Mouse (Mus musculus): ENCODE measurements around the gene Mbtps1. TPM values are rescaled to one million over a fixed set of nuclear protein-coding genes. Genes with fewer than 3 reads are reported as not detected.
A peak's percentile ranks its signal among the peaks of the same experiment; 100 is the strongest.

Gene Mbtps1
- polyA plus RNA-seq (2015; fragmentation: Nextera tagmentation; extraction: Ambion mirVana): 139 and 142 TPM in 2 replicates

- 7% methylated on average over 58 of the region's 63 CpGs for whole genome bisulfite sequencing
- Histone ChIP-seq H3K27me3 (no peaks in the 10 kb centered on the region), H3K9ac (peak within 1 kb of the TSS; percentile 85), H3K36me3 (peaks cover 26% of the 10 kb centered on the region), H3K4me2 (replicated peaks) (peak within 1 kb of the TSS; percentile 83), H3K4me3 (peak within 1 kb of the TSS; percentile 75), H3K27ac (peak within 1 kb of the TSS; percentile 85), H3K9me3 (no peaks in the 10 kb centered on the region), H3K4me1 (peaks cover 49% of the 10 kb centered on the region)
- peak; percentile 97 for ATAC-seq (ENCODE audit: low FRiP score, low read depth)
Measured at GRCm38 (mm10) chr8:119558603-119559401, at the start of gene Mbtps1. Gene Mbtps1 (minus strand): TSS chr8:119558735.

- Histone ChIP-seq H3K27me3 (no peaks in the 10 kb centered on the region), H3K27ac (no peak overlapping the region), H3K4me3 (no peak overlapping the region), H3K4me2 (replicated peaks) (no peak overlapping the region), H3K9ac (no peak overlapping the region), H3K9me3 (0 out of 2 replicates have a peak, but pooled peaks cover 4% of the 10 kb centered on the region), H3K36me3 (peaks cover 17% of the 10 kb centered on the region), H3K4me1 (peaks cover 11% of the 10 kb centered on the region)
- ATAC-seq (ENCODE audit: low FRiP score, low read depth): no peak
- WGBS: 79% methylated on average over 2 of the region's 2 CpGs
Measured at GRCm38 (mm10) chr8:119606224-119606623, 47.7 kb upstream of the Mbtps1 start.

GRCm38 (mm10) chr8:119604996-119605395 is 46.5 kb upstream of the Mbtps1 start, which contains the start of gene Taf1c:
Gene Taf1c (minus strand): TSS chr8:119605222.
- Histone ChIP-seq H3K27me3 (no peaks in the 10 kb centered on the region), H3K9me3 (0 out of 2 replicates have a peak, but pooled peaks cover 4% of the 10 kb centered on the region), H3K9ac (peak within 1 kb of the TSS; percentile 87), H3K27ac (no peak within 1 kb of the TSS), H3K4me1 (peaks cover 11% of the 10 kb centered on the region), H3K4me2 (replicated peaks) (peak within 1 kb of the TSS; percentile 92), H3K4me3 (peak within 1 kb of the TSS; percentile 78), H3K36me3 (peaks cover 29% of the 10 kb centered on the region)
- under 1% methylated on average over 23 of the region's 23 CpGs for WGBS
- ATAC-seq (ENCODE audit: low FRiP score, low read depth): peak; percentile 82

GRCm38 (mm10) chr8:119604398-119604803 is 45.9 kb upstream of the Mbtps1 start:
- 0 out of 2 replicates have a peak, but pooled peaks cover 4% of the 10 kb centered on the region for H3K9me3 ChIP-seq
- peak overlapping the region; percentile 87 for H3K9ac ChIP-seq
- H3K4me2 ChIP-seq (replicated peaks): peak overlapping the region; percentile 92
- peaks cover 11% of the 10 kb centered on the region for H3K4me1 ChIP-seq
- H3K27ac ChIP-seq: no peak overlapping the region
- 40% methylated on average over 12 of the region's 12 CpGs for WGBS
- no peak for ATAC-seq (ENCODE audit: low FRiP score, low read depth)
- H3K27me3 ChIP-seq: no peaks in the 10 kb centered on the region
- H3K36me3 ChIP-seq: peaks cover 35% of the 10 kb centered on the region
- peak overlapping the region; percentile 78 for H3K4me3 ChIP-seq

- 89% methylated on average over 4 of the region's 4 CpGs for WGBS
- peaks cover 11% of the 10 kb centered on the region for H3K4me1 ChIP-seq
- no peaks in the 10 kb centered on the region for H3K27me3 ChIP-seq
- H3K9ac ChIP-seq: peak overlapping the region; percentile 87
- no peak overlapping the region for H3K27ac ChIP-seq
- ATAC-seq (ENCODE audit: low FRiP score, low read depth): no peak
- H3K4me3 ChIP-seq: peak overlapping the region; percentile 78
- no peaks in the 10 kb centered on the region for H3K9me3 ChIP-seq
- peaks cover 41% of the 10 kb centered on the region for H3K36me3 ChIP-seq
- peak overlapping the region; percentile 92 for H3K4me2 ChIP-seq (replicated peaks)
Measured at GRCm38 (mm10) chr8:119603771-119604170, 45.2 kb upstream of the Mbtps1 start.

GRCm38 (mm10) chr8:119591456-119591855 is 32.9 kb upstream of the Mbtps1 start:
- Histone ChIP-seq H3K4me3 (no peak overlapping the region), H3K27me3 (0 out of 2 replicates have a peak, but pooled peaks cover 1% of the 10 kb centered on the region), H3K9me3 (no peaks in the 10 kb centered on the region), H3K9ac (no peak overlapping the region), H3K4me1 (no peaks in the 10 kb centered on the region), H3K27ac (no peak overlapping the region), H3K4me2 (replicated peaks) (no peak overlapping the region), H3K36me3 (peaks cover 6% of the 10 kb centered on the region)
- ATAC-seq (ENCODE audit: low FRiP score, low read depth): no peak
- 86% methylated on average over 7 of the region's 7 CpGs for WGBS

- ATAC-seq (ENCODE audit: low FRiP score, low read depth): no peak
- WGBS: 80% methylated on average over 14 of the region's 14 CpGs
Measured at GRCm38 (mm10) chr8:119590348-119590747, 31.8 kb upstream of the Mbtps1 start.

GRCm38 (mm10) chr8:119588844-119589243 is 30.3 kb upstream of the Mbtps1 start:
- H3K9ac ChIP-seq: 0 out of 2 replicates have a peak overlapping the region, but pooled peaks have one; percentile 35
- peaks cover 16% of the 10 kb centered on the region for H3K27me3 ChIP-seq
- H3K9me3 ChIP-seq: no peaks in the 10 kb centered on the region
- peaks cover 5% of the 10 kb centered on the region; the same call in 1 of the 2 replicates for H3K4me1 ChIP-seq
- WGBS: 22% methylated on average over 10 of the region's 10 CpGs
- H3K27ac ChIP-seq: no peak overlapping the region
- H3K4me2 ChIP-seq (replicated peaks): no peak overlapping the region
- no peaks in the 10 kb centered on the region for H3K36me3 ChIP-seq
- no peak overlapping the region for H3K4me3 ChIP-seq
- ATAC-seq (ENCODE audit: low FRiP score, low read depth): no peak

More at GRCm38 (mm10) chr8:119590348-119590747, 31.8 kb upstream of the Mbtps1 start:
- no peaks in the 10 kb centered on the region for H3K9me3 ChIP-seq
- no peak overlapping the region for H3K4me2 ChIP-seq (replicated peaks)
- H3K9ac ChIP-seq: no peak overlapping the region
- H3K4me1 ChIP-seq: peaks cover 5% of the 10 kb centered on the region; the same call in 1 of the 2 replicates
- no peaks in the 10 kb centered on the region for H3K36me3 ChIP-seq
- peaks cover 9% of the 10 kb centered on the region; the same call in 1 of the 2 replicates for H3K27me3 ChIP-seq
- H3K27ac ChIP-seq: no peak overlapping the region
- H3K4me3 ChIP-seq: no peak overlapping the region

GRCm38 (mm10) chr8:119588321-119588720 is 29.8 kb upstream of the Mbtps1 start:
- H3K9ac ChIP-seq: no peak overlapping the region
- no peak overlapping the region for H3K4me3 ChIP-seq
- H3K27ac ChIP-seq: no peak overlapping the region
- no peak overlapping the region for H3K4me2 ChIP-seq (replicated peaks)
- H3K4me1 ChIP-seq: peaks cover 5% of the 10 kb centered on the region; the same call in 1 of the 2 replicates
- no peaks in the 10 kb centered on the region for H3K9me3 ChIP-seq
- H3K27me3 ChIP-seq: peaks cover 16% of the 10 kb centered on the region
- ATAC-seq (ENCODE audit: low FRiP score, low read depth): no peak
- WGBS: 57% methylated on average over 4 of the region's 4 CpGs
- no peaks in the 10 kb centered on the region for H3K36me3 ChIP-seq

GRCm38 (mm10) chr8:119585901-119586300 is 27.4 kb upstream of the Mbtps1 start:
- no peak for ATAC-seq (ENCODE audit: low FRiP score, low read depth)

GRCm38 (mm10) chr8:119580441-119581161 is 22.1 kb upstream of the Mbtps1 start:
- H3K4me3 ChIP-seq: no peak overlapping the region
- no peak for ATAC-seq (ENCODE audit: low FRiP score, low read depth)
- H3K27me3 ChIP-seq: peaks cover 46% of the 10 kb centered on the region
- 88% methylated on average over 5 of the region's 5 CpGs for WGBS
- no peaks in the 10 kb centered on the region for H3K4me1 ChIP-seq
- no peak overlapping the region for H3K27ac ChIP-seq
- no peaks in the 10 kb centered on the region for H3K9me3 ChIP-seq
- no peak overlapping the region for H3K9ac ChIP-seq
- no peak overlapping the region for H3K4me2 ChIP-seq (replicated peaks)
- no peaks in the 10 kb centered on the region for H3K36me3 ChIP-seq

More at GRCm38 (mm10) chr8:119585901-119586300, 27.4 kb upstream of the Mbtps1 start:
- WGBS: 23% methylated on average over 20 of the region's 24 CpGs
- no peaks in the 10 kb centered on the region for H3K36me3 ChIP-seq
- no peaks in the 10 kb centered on the region for H3K9me3 ChIP-seq
- peaks cover 5% of the 10 kb centered on the region; the same call in 1 of the 2 replicates for H3K4me1 ChIP-seq
- peaks cover 16% of the 10 kb centered on the region for H3K27me3 ChIP-seq
- peak overlapping the region; percentile 60 for H3K4me2 ChIP-seq (replicated peaks)
- H3K27ac ChIP-seq: no peak overlapping the region
- H3K9ac ChIP-seq: peak overlapping the region; percentile 61
- H3K4me3 ChIP-seq: peak overlapping the region; percentile 42

GRCm38 (mm10) chr8:119579096-119579495 is 20.6 kb upstream of the Mbtps1 start:
- Histone ChIP-seq H3K9me3 (no peaks in the 10 kb centered on the region), H3K36me3 (no peaks in the 10 kb centered on the region), H3K27ac (no peak overlapping the region), H3K4me2 (replicated peaks) (no peak overlapping the region), H3K9ac (no peak overlapping the region; the same call in 1 of the 2 replicates), H3K4me3 (no peak overlapping the region), H3K4me1 (peaks cover 4% of the 10 kb centered on the region), H3K27me3 (peaks cover 45% of the 10 kb centered on the region)
- 37% methylated on average over 13 of the region's 13 CpGs for WGBS
- no peak for ATAC-seq (ENCODE audit: low FRiP score, low read depth)
